Mouse (Mus musculus): Measurements from ENCODE around the gene Eif2b1. TPM values are rescaled to one million over a fixed set of nuclear protein-coding genes. Genes with fewer than 3 reads are reported as not detected.
"Not testable (repeated sequence)": the region's sequence is repeated elsewhere in the genome, so short reads cannot be mapped to it uniquely, and the experiment has no call there.

Gene Eif2b1
- polyA plus RNA-seq, 1 experiment from 2014 or later, result 67.9 TPM

DNA sequence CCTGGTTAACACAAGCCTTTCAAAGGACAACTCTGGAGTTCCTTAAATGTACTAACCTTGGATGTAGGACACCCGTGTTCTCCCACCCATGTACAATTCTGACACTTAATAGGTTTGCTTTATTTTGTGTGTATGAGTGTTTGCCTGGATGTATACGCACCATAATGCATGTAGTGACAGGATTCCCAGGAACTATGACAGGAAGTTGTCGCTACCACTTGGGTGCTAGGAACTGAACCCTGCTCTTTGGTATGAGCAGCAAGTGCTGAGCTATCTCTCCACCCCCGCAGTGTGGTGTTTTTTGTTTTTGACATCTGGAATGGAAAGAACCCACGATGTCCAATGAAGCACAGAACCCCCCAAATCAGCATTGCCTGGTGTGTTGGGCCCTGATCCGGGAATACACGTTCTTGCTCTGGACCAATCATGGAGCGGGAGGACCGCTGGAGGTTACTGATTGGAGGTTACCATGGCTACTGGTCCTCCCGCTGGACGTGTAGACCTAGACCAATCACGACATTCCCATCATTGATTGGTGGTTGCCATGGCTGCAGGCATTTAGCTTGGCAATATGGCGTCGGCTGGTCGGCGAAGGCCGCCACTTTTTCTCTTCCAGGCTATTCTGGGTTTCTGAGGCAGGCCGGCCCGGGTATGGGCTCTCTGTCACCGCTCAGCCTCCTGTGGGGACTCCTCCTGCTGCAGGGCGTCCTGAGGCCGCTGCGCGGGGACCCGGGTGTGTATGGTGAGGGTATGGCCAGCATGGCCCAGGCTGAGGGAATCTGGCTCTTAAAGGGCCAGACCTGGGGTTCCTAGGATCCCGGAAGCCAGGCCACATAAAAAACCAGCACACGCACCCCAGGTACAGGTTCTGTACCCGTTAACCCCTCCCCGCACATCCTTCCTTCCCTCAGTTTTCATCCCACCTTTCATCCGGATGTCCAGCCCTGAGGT, 19.6 kb upstream of the Eif2b1 start:
- Histone ChIP-seq H3K9ac (peak overlapping the region; percentile 73), H3K27me3 (no peaks in the 10 kb centered on the region), H3K36me3 (peaks cover 35% of the 10 kb centered on the region), H3K4me1 (peaks cover 9% of the 10 kb centered on the region), H3K4me2 (replicated peaks) (peak overlapping the region; percentile 96), H3K9me3 (no peaks in the 10 kb centered on the region), H3K4me3 (peak overlapping the region; percentile 83), H3K27ac (no peak overlapping the region)
- peak; percentile 100 for ATAC-seq (ENCODE audit: low FRiP score, low read depth)
- 8% methylated on average over 30 of the region's 30 CpGs for WGBS

DNA sequence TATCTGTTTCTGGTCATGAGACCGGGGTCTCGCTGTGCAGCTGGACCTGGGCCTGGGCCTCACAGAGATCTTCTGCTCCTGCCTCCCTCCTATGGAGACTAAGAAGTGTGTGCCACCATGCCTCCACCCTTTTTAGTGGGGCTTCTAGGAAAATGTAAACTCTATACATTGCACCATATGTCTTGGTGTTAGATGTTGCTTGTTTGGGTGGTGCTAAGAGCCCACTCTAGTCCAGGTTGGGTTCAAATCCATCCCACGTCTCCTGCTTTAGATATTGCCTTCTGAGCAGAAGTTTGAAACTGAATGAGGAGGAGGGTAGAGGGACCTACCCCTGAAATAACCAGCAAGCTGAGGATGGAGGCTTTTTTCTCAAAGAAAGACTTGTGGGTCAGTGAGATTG, 13.8 kb upstream of the Eif2b1 start:
- peaks cover 84% of the 10 kb centered on the region for H3K36me3 ChIP-seq

DNA sequence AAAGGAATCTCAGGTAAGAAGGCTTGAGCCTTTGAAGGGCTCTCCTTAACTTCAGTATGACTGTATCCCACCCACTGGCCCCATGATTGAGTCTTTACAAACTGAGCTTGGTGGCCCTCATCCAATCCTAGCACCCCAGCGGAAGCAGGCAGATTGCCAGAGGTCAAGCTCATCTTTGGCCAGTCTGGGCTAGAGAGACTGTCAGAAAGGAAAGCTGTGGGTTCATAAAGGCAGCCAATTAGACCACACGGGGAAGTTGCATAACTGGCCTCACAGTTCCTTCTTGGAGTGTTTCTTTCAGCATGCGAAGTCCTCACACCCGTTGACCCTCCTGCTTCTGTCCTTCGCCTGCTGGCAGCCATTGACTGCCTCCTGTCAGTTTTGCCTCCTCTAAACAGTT, 3.6 kb upstream of the Eif2b1 start:
- 94% methylated on average over 5 of the region's 5 CpGs for WGBS
- peaks cover 18% of the 10 kb centered on the region for H3K4me1 ChIP-seq
- no peak overlapping the region for H3K27ac ChIP-seq
- H3K9me3 ChIP-seq, result no peaks in the 10 kb centered on the region
- H3K36me3 ChIP-seq, result peaks cover 54% of the 10 kb centered on the region
- ATAC-seq (ENCODE audit: low FRiP score, low read depth), result no peak
- no peak overlapping the region for H3K4me3 ChIP-seq
- no peak overlapping the region for H3K4me2 ChIP-seq (replicated peaks)
- H3K9ac ChIP-seq, result no peak overlapping the region
- no peaks in the 10 kb centered on the region for H3K27me3 ChIP-seq

More for the DNA sequence above, 13.8 kb upstream of the Eif2b1 start:
- ATAC-seq (ENCODE audit: low FRiP score, low read depth), result no peak
- H3K4me1 ChIP-seq, result no peaks in the 10 kb centered on the region
- no peak overlapping the region for H3K9ac ChIP-seq
- H3K27ac ChIP-seq, result no peak overlapping the region
- WGBS, result 94% methylated on average over 3 of the region's 3 CpGs
- no peaks in the 10 kb centered on the region for H3K9me3 ChIP-seq
- no peaks in the 10 kb centered on the region for H3K27me3 ChIP-seq
- no peak overlapping the region for H3K4me3 ChIP-seq
- H3K4me2 ChIP-seq (replicated peaks), result no peak overlapping the region

DNA sequence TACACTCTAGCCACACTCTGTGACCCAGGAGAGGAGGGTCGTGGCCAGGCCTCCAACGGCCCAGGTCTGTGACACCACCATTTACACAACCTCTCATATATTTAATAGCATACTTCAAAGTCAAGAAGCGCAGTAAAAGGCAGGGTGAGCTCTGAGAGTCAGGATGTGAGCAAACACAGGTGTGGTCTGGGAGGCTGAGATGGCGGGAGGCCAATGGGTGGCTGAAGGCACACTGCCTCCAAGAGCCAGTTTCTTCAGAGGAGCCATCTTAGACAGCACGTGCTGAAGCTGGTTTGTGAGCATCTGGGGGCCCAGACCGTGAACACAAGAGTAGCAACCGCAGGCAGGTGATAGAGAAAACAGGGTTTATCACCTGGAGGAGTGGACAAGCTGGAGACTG, 3.5 kb downstream of the Eif2b1 start:
- Histone ChIP-seq H3K4me3 (no peak overlapping the region), H3K4me1 (peaks cover 18% of the 10 kb centered on the region), H3K9ac (no peak overlapping the region), H3K27me3 (no peaks in the 10 kb centered on the region), H3K27ac (no peak overlapping the region), H3K4me2 (replicated peaks) (no peak overlapping the region), H3K9me3 (no peaks in the 10 kb centered on the region), H3K36me3 (peaks cover 72% of the 10 kb centered on the region)
- no peak for ATAC-seq (ENCODE audit: low FRiP score, low read depth)
- 80% methylated on average over 7 of the region's 7 CpGs for WGBS

DNA sequence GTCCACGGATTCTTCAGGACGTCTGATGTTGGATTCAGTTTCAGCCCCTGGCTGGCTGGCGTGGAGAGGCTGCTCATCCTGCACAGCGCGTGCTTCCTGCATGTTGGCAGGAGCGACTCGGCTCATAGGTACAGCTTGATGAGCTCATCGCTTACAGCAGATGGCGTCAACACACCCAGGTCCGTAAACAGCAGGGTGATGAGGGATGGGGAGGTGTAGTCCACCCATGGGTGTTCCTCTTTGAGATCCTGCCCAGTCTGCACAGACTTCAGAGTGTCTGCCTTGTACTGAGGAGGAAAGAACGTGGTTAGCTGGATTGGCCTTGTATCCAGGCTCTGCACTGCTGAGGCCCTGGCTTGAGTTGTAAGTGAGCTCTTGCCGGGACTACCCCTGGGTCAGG, 7.9 kb downstream of the Eif2b1 start:
- Histone ChIP-seq H3K9ac (no peak overlapping the region), H3K4me1 (no peaks in the 10 kb centered on the region), H3K36me3 (peaks cover 99% of the 10 kb centered on the region), H3K27ac (no peak overlapping the region), H3K9me3 (no peaks in the 10 kb centered on the region), H3K27me3 (no peaks in the 10 kb centered on the region), H3K4me3 (no peak overlapping the region), H3K4me2 (replicated peaks) (no peak overlapping the region)
- WGBS, result 85% methylated on average over 12 of the region's 12 CpGs
- ATAC-seq (ENCODE audit: low FRiP score, low read depth), result no peak

DNA sequence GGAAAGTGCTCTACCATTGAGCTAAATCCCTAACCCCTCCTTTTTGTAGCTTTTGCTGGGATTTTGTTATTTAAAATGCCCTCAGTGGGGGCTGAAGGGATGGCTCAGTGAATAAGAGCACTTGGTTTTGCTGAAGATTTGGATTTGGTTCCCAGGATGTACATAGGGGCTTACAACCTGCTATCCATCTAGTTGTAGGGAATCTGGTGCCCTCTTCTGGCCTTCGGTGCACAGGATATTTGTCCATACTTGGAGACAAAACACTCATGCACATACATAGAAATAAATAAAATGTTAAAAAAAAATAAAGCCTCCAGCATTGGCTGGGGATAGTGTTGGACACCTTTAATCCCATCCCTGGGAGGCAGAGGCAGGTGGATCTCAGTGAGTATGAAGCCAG, 23.8 kb downstream of the Eif2b1 start:
- H3K9ac ChIP-seq, result no peak overlapping the region
- H3K27me3 ChIP-seq, result no peaks in the 10 kb centered on the region
- H3K27ac ChIP-seq, result no peak overlapping the region
- WGBS, result 89% methylated on average over 1 of the region's 1 CpGs
- H3K4me3 ChIP-seq, result no peak overlapping the region
- peaks cover 59% of the 10 kb centered on the region for H3K36me3 ChIP-seq
- no peak for ATAC-seq (ENCODE audit: low FRiP score, low read depth)
- H3K4me1 ChIP-seq, result peaks cover 13% of the 10 kb centered on the region
- H3K9me3 ChIP-seq, result no peaks in the 10 kb centered on the region
- no peak overlapping the region for H3K4me2 ChIP-seq (replicated peaks)

DNA sequence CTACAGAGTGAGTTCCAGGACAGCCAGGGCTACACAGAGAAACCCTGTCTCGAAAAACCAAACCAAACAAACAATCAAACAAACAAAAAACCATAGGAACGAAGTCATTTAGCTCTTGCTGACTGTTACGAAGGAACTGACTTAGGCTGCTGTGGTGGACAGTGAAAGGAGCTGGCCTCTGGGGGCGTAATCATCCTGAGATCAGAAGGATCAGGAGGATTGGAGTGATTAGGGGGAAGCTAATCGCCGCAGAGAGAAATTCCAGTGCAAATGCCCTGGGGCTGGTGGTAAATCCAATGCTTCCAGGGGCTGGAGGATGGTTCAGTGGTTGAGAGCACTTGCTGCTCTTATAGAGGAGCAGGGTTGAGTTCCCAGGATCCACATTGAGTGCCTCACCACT, 25.3 kb downstream of the Eif2b1 start:
- Histone ChIP-seq H3K4me3 (peak overlapping the region; percentile 89), H3K27me3 (no peaks in the 10 kb centered on the region), H3K36me3 (peaks cover 46% of the 10 kb centered on the region), H3K4me1 (peaks cover 13% of the 10 kb centered on the region), H3K9ac (no peak overlapping the region), H3K27ac (no peak overlapping the region), H3K4me2 (replicated peaks) (peak overlapping the region; percentile 74), H3K9me3 (no peaks in the 10 kb centered on the region)
- ATAC-seq (ENCODE audit: low FRiP score, low read depth), result no peak
- WGBS, result 70% methylated on average over 6 of the region's 6 CpGs

DNA sequence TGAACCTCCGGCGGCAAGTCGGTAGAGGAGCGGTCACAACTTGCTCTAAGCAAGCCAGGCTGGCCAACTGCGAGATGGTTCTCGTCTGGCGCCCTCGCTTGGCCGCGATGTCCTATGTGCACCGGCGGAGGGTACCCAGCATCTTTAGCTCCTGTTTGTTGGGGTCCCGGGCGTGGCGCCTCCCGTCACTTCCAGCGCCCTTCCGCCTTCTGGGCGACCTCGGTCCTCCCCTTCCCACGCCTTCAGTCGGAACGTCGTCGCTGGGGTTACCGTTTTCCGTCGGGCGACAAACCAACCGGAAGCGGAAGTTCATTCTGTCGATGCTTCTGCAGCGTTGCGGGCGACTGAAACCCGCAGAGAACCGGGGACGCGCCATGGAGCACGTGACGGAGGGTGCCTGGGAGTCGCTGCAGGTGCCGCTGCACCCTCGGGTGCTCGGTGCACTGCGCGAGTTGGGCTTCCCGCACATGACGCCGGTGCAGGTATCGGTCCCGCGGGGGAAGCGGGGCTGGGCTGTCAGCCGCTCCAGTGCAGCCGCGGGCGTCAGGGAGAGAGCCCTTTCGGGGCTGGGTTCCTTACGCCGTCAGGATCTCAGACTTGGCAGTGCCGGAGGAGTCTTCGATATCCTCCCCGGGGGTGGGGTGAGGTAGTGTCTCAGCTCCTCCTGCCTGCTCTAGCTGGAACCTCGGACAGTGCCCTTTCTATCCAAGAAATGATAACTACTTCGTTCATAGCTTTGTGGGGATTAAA, 26.2 kb downstream of the Eif2b1 start, which contains the start of gene Ddx55:
TSS of gene Ddx55 (plus strand) at position 307 of the 750 bp plus-strand sequence.
- H3K27ac ChIP-seq, result peak within 1 kb of the TSS; percentile 73
- under 1% methylated on average over 66 of the region's 66 CpGs for WGBS
- no peaks in the 10 kb centered on the region for H3K9me3 ChIP-seq
- peak within 1 kb of the TSS; percentile 83 for H3K9ac ChIP-seq
- H3K4me2 ChIP-seq (replicated peaks), result peak within 1 kb of the TSS; percentile 74
- no peaks in the 10 kb centered on the region for H3K27me3 ChIP-seq
- peak within 1 kb of the TSS; percentile 89 for H3K4me3 ChIP-seq
- peaks cover 46% of the 10 kb centered on the region for H3K36me3 ChIP-seq
- peaks cover 13% of the 10 kb centered on the region for H3K4me1 ChIP-seq
- ATAC-seq (ENCODE audit: low FRiP score, low read depth), result peak; percentile 92

DNA sequence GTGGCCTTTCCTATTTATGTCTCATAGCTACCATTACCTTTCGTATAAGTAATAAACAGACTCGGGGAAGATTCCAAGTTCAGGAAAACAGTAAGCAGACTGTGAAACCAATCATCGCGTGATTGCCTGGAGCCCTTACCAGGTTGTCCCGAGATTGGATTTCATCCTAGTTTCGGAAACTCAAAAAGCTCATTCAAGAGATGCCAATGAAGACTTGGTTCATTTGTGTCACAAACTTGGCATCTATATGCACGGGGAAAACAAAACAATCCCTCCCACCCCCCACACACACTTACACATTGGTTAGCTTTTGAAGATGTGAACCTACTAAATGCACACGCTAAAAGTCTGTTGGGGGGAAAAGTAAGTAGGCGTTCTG, 26.8 kb downstream of the Eif2b1 start:
- Histone ChIP-seq H3K9ac (peak overlapping the region; percentile 83), H3K36me3 (peaks cover 47% of the 10 kb centered on the region), H3K4me2 (replicated peaks) (peak overlapping the region; percentile 74), H3K9me3 (no peaks in the 10 kb centered on the region), H3K27ac (peak overlapping the region; percentile 73), H3K4me3 (peak overlapping the region; percentile 89), H3K4me1 (peaks cover 13% of the 10 kb centered on the region), H3K27me3 (no peaks in the 10 kb centered on the region)
- 9% methylated on average over 9 of the region's 9 CpGs for WGBS
- no peak for ATAC-seq (ENCODE audit: low FRiP score, low read depth)

DNA sequence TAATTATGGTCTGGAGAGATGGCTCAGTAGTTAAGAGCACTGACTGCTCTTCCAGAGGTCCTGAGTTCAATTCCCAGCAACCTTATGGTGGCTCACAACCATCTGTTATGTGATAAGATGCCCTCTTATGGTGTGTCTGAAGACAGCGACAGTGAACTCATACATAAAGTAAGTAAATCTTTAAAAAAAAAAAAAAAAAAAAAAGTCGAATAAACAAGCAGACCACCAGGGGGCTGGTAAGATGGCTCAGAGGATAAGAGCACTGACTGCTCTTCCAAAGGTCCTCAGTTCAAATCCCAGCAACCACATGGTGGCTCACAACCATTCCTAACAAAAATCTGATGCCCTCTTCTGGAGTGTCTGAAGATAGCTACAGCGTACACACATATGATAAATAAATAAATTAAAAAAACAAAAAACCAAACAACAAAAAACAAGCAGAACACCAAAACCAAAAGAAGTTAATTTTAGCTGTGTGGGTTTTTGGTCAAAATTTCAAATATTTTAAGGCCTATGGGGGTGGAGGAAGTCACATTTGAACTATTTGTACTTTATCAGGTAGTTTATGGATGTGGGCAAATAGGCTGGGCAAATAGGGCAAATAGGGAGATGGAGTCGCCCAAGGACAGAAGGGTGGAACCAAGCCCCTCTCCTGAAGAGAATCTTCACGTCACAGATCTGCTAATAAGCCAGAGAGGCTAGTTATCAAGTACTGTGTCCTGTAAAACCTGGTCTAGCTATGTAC, 27.4 kb downstream of the Eif2b1 start:
- not testable (repeated sequence) for H3K9me3 ChIP-seq; ATAC-seq (ENCODE audit: low FRiP score, low read depth); H3K27ac ChIP-seq; H3K27me3 ChIP-seq
- WGBS, result 34% methylated on average over 5 of the region's 5 CpGs
- H3K36me3 ChIP-seq, result peaks cover 47% of the 10 kb centered on the region
- peaks cover 13% of the 10 kb centered on the region for H3K4me1 ChIP-seq
- H3K9ac ChIP-seq, result peak overlapping the region; percentile 83
- peak overlapping the region; percentile 74 for H3K4me2 ChIP-seq (replicated peaks)
- peak overlapping the region; percentile 89 for H3K4me3 ChIP-seq

DNA sequence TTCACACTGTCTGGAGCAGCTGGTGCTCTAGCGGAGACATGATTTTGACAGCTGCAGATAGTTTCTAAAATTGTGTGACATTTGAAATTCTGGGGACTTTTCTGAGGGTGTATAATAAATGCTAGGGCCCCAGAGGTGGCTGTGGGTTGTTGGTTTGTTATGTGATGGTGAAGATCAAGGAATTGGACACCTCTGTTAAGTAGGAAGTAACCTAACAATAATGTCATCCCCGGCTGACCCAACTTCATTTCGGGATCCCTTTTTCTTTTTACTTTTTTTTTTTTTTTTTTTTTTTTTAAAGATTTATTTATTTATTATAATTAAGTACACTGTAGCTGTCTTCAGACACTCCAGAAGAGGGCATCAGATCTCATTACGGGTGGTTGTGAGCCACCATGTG, 28.2 kb downstream of the Eif2b1 start:
- H3K27ac ChIP-seq; H3K4me2 ChIP-seq (replicated peaks); H3K27me3 ChIP-seq; H3K9ac ChIP-seq; H3K4me3 ChIP-seq; H3K9me3 ChIP-seq; ATAC-seq (ENCODE audit: low FRiP score, low read depth): not testable (repeated sequence)
- WGBS, result 70% methylated on average over 4 of the region's 4 CpGs
- H3K36me3 ChIP-seq, result peaks cover 47% of the 10 kb centered on the region
- peaks cover 13% of the 10 kb centered on the region for H3K4me1 ChIP-seq

Data from limb, embryonic 13.5 days (tissue).